Mouse (Mus musculus) hindbrain, embryonic 16.5 days (tissue): Measurements from ENCODE around the gene Gtpbp1. TPM values are rescaled to one million over a fixed set of nuclear protein-coding genes. Genes with fewer than 3 reads are reported as not detected.
"Not testable (repeated sequence)": the region's sequence is repeated elsewhere in the genome, so short reads cannot be mapped to it uniquely, and the experiment has no call there.

Source experiments
- ATAC-seq: fragments of 200-750 bp; cut with Nextera tagmentation; 2 replicates; pipeline ENCODE4 v1.8.0; 2017; ENCODE audit warnings: moderate TSS enrichment, moderate library complexity
- H3K27ac ChIP-seq: fragments of 300-500 bp; sonication (generic); 2 replicates; pipeline ENCODE4 v1.5.1; 2014; ENCODE audit warnings: low read depth, mild to moderate bottlenecking, control low read depth, low read length, moderate library complexity
- H3K27me3 ChIP-seq: fragments of 300-500 bp; sonication (generic); replicated peaks from 2 replicates; pipeline ENCODE4 v1.6.1; 2014; ENCODE audit warnings: low read length; ENCODE audit not compliant: control insufficient read depth, insufficient read depth
- H3K36me3 ChIP-seq: fragments of 300-500 bp; sonication (generic); 2 replicates; pipeline ENCODE4 v1.6.1; 2014; ENCODE audit warnings: mild to moderate bottlenecking, low read length, moderate library complexity, mixed read lengths; ENCODE audit not compliant: control insufficient read depth, insufficient read depth
- H3K4me1 ChIP-seq: fragments of 300-500 bp; sonication (generic); 2 replicates; pipeline ENCODE4 v1.6.1; 2014; ENCODE audit warnings: low read depth, low read length; ENCODE audit not compliant: control insufficient read depth, insufficient read depth
- H3K4me2 ChIP-seq: fragments of 300-500 bp; sonication (generic); 2 replicates; pipeline ENCODE4 v1.6.1; 2014; ENCODE audit warnings: mild to moderate bottlenecking, low read length, control low read depth, moderate library complexity
- H3K4me3 ChIP-seq: fragments of 300-500 bp; sonication (generic); 2 replicates; pipeline ENCODE4 v1.5.1; 2014; ENCODE audit warnings: mild to moderate bottlenecking, low read length, control low read depth, moderate library complexity
- H3K9ac ChIP-seq: fragments of 300-500 bp; sonication (generic); 2 replicates; pipeline ENCODE4 v1.6.1; 2014; ENCODE audit warnings: low read depth, mild to moderate bottlenecking, control low read depth, low read length, moderate library complexity
- H3K9me3 ChIP-seq: fragments of 300-500 bp; sonication (generic); 2 replicates; pipeline ENCODE4 v1.6.1; 2014; ENCODE audit warnings: mild to moderate bottlenecking, low read length, moderate library complexity; ENCODE audit not compliant: control insufficient read depth
- WGBS: fragments of 180-500 bp; shearing (Covaris S2); extraction: QIAGEN DNeasy Blood & Tissue Kit; methylation state at CpG from one replicate; pipeline ENCODE4 v1.1.7; 2014; 5-methylcytosine and 5-hydroxymethylcytosine counted together
- polyA plus RNA-seq: library from polyadenylated mRNA; unstranded; fragments of >200 nt; fragmentation: Nextera tagmentation; extraction: Ambion mirVana; gene quantifications from 2 replicates; pipeline ENCODE4 v1.2.1, GENCODE M21; 2015

Gtpbp1 gene
- polyA plus RNA-seq, 1 experiment from 2014 or later = 46.0 TPM

- WGBS = under 1% methylated on average over 55 of the region's 55 CpGs
- Histone ChIP-seq H3K36me3 (peaks cover 5% of the 10 kb centered on the region), H3K27ac (peak within 1 kb of the TSS; percentile 98), H3K4me3 (peak within 1 kb of the TSS; percentile 92), H3K4me1 (peaks cover 5% of the 10 kb centered on the region), H3K9ac (peak within 1 kb of the TSS; percentile 86), H3K9me3 (no peaks in the 10 kb centered on the region), H3K4me2 (peak within 1 kb of the TSS; percentile 94), H3K27me3 (no peaks in the 10 kb centered on the region)
- peak; percentile 92 for ATAC-seq
These were observed 31.9 kb upstream of the Gtpbp1 start, which contains the start of the genes Fam227a and Cby1 for GRCm38 (mm10) chr15:79658531-79659375. Fam227a (minus strand) TSS chr15:79658956. Cby1 (plus strand) TSS chr15:79659199.

GRCm38 (mm10) chr15:79661852-79662251 lies 28.8 kb upstream of the Gtpbp1 start:
- H3K9ac ChIP-seq = no peak overlapping the region
- no peak for ATAC-seq
- WGBS = 73% methylated on average over 4 of the region's 4 CpGs
- peaks cover 10% of the 10 kb centered on the region for H3K36me3 ChIP-seq
- H3K4me3 ChIP-seq = no peak overlapping the region
- peaks cover 5% of the 10 kb centered on the region for H3K4me1 ChIP-seq
- no peak overlapping the region for H3K27ac ChIP-seq
- no peaks in the 10 kb centered on the region for H3K9me3 ChIP-seq
- no peak overlapping the region for H3K4me2 ChIP-seq
- no peaks in the 10 kb centered on the region for H3K27me3 ChIP-seq

- H3K9me3 ChIP-seq = no peaks in the 10 kb centered on the region
- H3K9ac ChIP-seq = no peak overlapping the region
- H3K4me2 ChIP-seq = no peak overlapping the region
- no peak overlapping the region for H3K4me3 ChIP-seq
- peaks cover 3% of the 10 kb centered on the region for H3K4me1 ChIP-seq
- H3K27me3 ChIP-seq = no peaks in the 10 kb centered on the region
- H3K27ac ChIP-seq = no peak overlapping the region
- no peak for ATAC-seq
- peaks cover 20% of the 10 kb centered on the region for H3K36me3 ChIP-seq
- whole genome bisulfite sequencing = 94% methylated on average over 8 of the region's 8 CpGs
These were observed 26.0 kb upstream of the Gtpbp1 start for GRCm38 (mm10) chr15:79664666-79665065.

- H3K9ac ChIP-seq = no peak overlapping the region
- H3K36me3 ChIP-seq = peaks cover 19% of the 10 kb centered on the region
- no peak overlapping the region for H3K4me2 ChIP-seq
- no peak overlapping the region for H3K27ac ChIP-seq
- H3K9me3 ChIP-seq = no peaks in the 10 kb centered on the region
- ATAC-seq = no peak
- H3K27me3 ChIP-seq = no peaks in the 10 kb centered on the region
- no peak overlapping the region for H3K4me3 ChIP-seq
- H3K4me1 ChIP-seq = peaks cover 7% of the 10 kb centered on the region
- 75% methylated on average over 10 of the region's 10 CpGs for WGBS
These were observed 21.4 kb upstream of the Gtpbp1 start for GRCm38 (mm10) chr15:79669195-79669594.

GRCm38 (mm10) chr15:79670249-79670971 lies 20.2 kb upstream of the Gtpbp1 start, which contains the start of gene Tomm22:
Tomm22 (plus strand) TSS chr15:79670861.
- H3K9me3 ChIP-seq = no peaks in the 10 kb centered on the region
- H3K4me3 ChIP-seq = peak within 1 kb of the TSS; percentile 71
- WGBS = 19% methylated on average over 32 of the region's 33 CpGs
- H3K4me2 ChIP-seq = peak within 1 kb of the TSS; percentile 57
- H3K27ac ChIP-seq = peak within 1 kb of the TSS; percentile 45; the same call in 1 of the 2 replicates
- H3K27me3 ChIP-seq = no peaks in the 10 kb centered on the region
- peak; percentile 98 for ATAC-seq
- H3K36me3 ChIP-seq = peaks cover 31% of the 10 kb centered on the region
- peaks cover 7% of the 10 kb centered on the region for H3K4me1 ChIP-seq
- H3K9ac ChIP-seq = peak within 1 kb of the TSS; percentile 80

GRCm38 (mm10) chr15:79670972-79671299 lies 19.7 kb upstream of the Gtpbp1 start:
- Histone ChIP-seq H3K4me3 (peak overlapping the region; percentile 71), H3K27me3 (no peaks in the 10 kb centered on the region), H3K36me3 (peaks cover 34% of the 10 kb centered on the region), H3K9me3 (no peaks in the 10 kb centered on the region), H3K4me2 (peak overlapping the region; percentile 57), H3K27ac (peak overlapping the region; percentile 45; the same call in 1 of the 2 replicates), H3K4me1 (peaks cover 7% of the 10 kb centered on the region), H3K9ac (peak overlapping the region; percentile 80)
- ATAC-seq = peak; percentile 63
- WGBS = under 1% methylated on average over 28 of the region's 37 CpGs

- not testable (repeated sequence) for H3K9ac ChIP-seq, H3K27ac ChIP-seq, H3K4me1 ChIP-seq, H3K27me3 ChIP-seq, H3K9me3 ChIP-seq, ATAC-seq
- H3K36me3 ChIP-seq = peaks cover 34% of the 10 kb centered on the region
- H3K4me2 ChIP-seq = peak overlapping the region; percentile 57
- WGBS = 81% methylated on average over 11 of the region's 11 CpGs
- H3K4me3 ChIP-seq = peak overlapping the region; percentile 71
These were observed 18.8 kb upstream of the Gtpbp1 start for GRCm38 (mm10) chr15:79671828-79672348.

GRCm38 (mm10) chr15:79677936-79678335 lies 12.7 kb upstream of the Gtpbp1 start:
- WGBS = 75% methylated on average over 2 of the region's 2 CpGs
- Histone ChIP-seq H3K4me2 (no peak overlapping the region), H3K9ac (no peak overlapping the region), H3K36me3 (peaks cover 25% of the 10 kb centered on the region), H3K27me3 (no peaks in the 10 kb centered on the region), H3K9me3 (no peaks in the 10 kb centered on the region), H3K4me1 (peaks cover 10% of the 10 kb centered on the region), H3K4me3 (no peak overlapping the region), H3K27ac (no peak overlapping the region)
- ATAC-seq = no peak

- H3K27me3 ChIP-seq = no peaks in the 10 kb centered on the region
- no peaks in the 10 kb centered on the region for H3K9me3 ChIP-seq
- 90% methylated on average over 4 of the region's 4 CpGs for WGBS
- H3K9ac ChIP-seq = no peak overlapping the region
- H3K36me3 ChIP-seq = no peaks in the 10 kb centered on the region
- ATAC-seq = no peak
- H3K4me3 ChIP-seq = no peak overlapping the region
- no peak overlapping the region for H3K27ac ChIP-seq
- H3K4me2 ChIP-seq = no peak overlapping the region
- peaks cover 44% of the 10 kb centered on the region for H3K4me1 ChIP-seq
These were observed 8.7 kb upstream of the Gtpbp1 start for GRCm38 (mm10) chr15:79681973-79682372.
